14 mouse cellular contexts compared by ENCODE assay signal in genomic region chr10:71062151-71062550, GRCm38 (mm10).
DNase-seq lines count a peak whose midpoint lies in the region; ATAC-seq and TF ChIP-seq lines count a peak whose summit lies in the region.
"Had no signal": no experiment of that assay in that cellular context is flagged by ENCODE, and none has a peak within 500 bp of the region (broad histone marks: within the 10 kb centered on the region; RNA-seq: fewer than 3 reads in every experiment).

No protein-coding gene starts in this region.

- WGBS in liver, adult 2 months, result 63% methylated on average over 6 of the region's 6 CpGs
- WGBS in forebrain, embryonic 13.5 days, result 85% methylated on average over 6 of the region's 6 CpGs

- H3K36me3 ChIP-seq in liver, adult 2 months (ENCODE audit: control insufficient read depth, insufficient read depth, low read length), result no peaks in the 10 kb centered on the region
- H3K36me3 ChIP-seq in forebrain, embryonic 13.5 days (ENCODE audit: poor library complexity, severe bottlenecking), result no peaks in the 10 kb centered on the region
- H3K36me3 ChIP-seq: hindbrain, embryonic 12.5 days had no signal

- H3K4me3 ChIP-seq in liver, adult 2 months (ENCODE audit: insufficient read depth, low read depth, low read length), result no peak overlapping the region
- no peak overlapping the region for H3K4me3 ChIP-seq in forebrain, embryonic 13.5 days
- H3K4me3 ChIP-seq: hindbrain, embryonic 12.5 days; myocyte had no signal

- H3K9ac ChIP-seq in liver, adult 2 months (ENCODE audit: low read depth, low read length), result no peak overlapping the region
- H3K9ac ChIP-seq in forebrain, embryonic 13.5 days, result no peak overlapping the region
- H3K9ac ChIP-seq: hindbrain, embryonic 12.5 days; liver, embryonic 14.5 days had no signal

- TF ChIP-seq POLR2A in liver, adult 2 months (IDR thresholded peaks at IDR 0.05; ENCODE audit: extremely low read depth, insufficient read depth, low read length), result no peak

- peaks cover 6% of the 10 kb centered on the region for H3K4me1 ChIP-seq in liver, adult 2 months (ENCODE audit: control insufficient read depth, insufficient read depth, low read length)
- H3K4me1 ChIP-seq in forebrain, embryonic 13.5 days, result peaks cover 10% of the 10 kb centered on the region; the same call in 1 of the 2 replicates

- no peaks in the 10 kb centered on the region for H3K27me3 ChIP-seq in liver, adult 2 months (ENCODE audit: control insufficient read depth, insufficient read depth, low read length)
- no peaks in the 10 kb centered on the region for H3K27me3 ChIP-seq in forebrain, embryonic 13.5 days
- H3K27me3 ChIP-seq: hindbrain, embryonic 12.5 days had no signal

- intact Hi-C loops in heart, postnatal 10 days (cut with DNase I), result loop anchor here (5.0 kb wide), 1 partner anchor 95 kb away; the partner anchor contains the start of gene Bicc1

- H3K79me2 ChIP-seq in liver, adult 2 months (ENCODE audit: control insufficient read depth, insufficient read depth, low read length), result no peaks in the 10 kb centered on the region

- H3K27ac ChIP-seq in liver, adult 2 months (replicated peaks; ENCODE audit: insufficient read depth, low read depth, low read length), result no peak overlapping the region
- H3K27ac ChIP-seq in forebrain, embryonic 13.5 days, result no peak overlapping the region
- H3K27ac ChIP-seq: hindbrain, embryonic 12.5 days; liver, embryonic 14.5 days had no signal

- no peak for ATAC-seq in forebrain, embryonic 13.5 days

- no peak for TF ChIP-seq CTCF in liver, adult 2 months (IDR thresholded peaks at IDR 0.05; ENCODE audit: low read depth, low read length)

- no peaks in the 10 kb centered on the region for H3K9me3 ChIP-seq in forebrain, embryonic 13.5 days (replicated peaks)
- H3K9me3 ChIP-seq: hindbrain, embryonic 12.5 days had no signal

- peak; percentile 11 for DNase-seq in adrenal gland, adult 2 months
- no peak for DNase-seq in adrenal gland, postnatal 4 days (ENCODE audit: low spot score in 2 of 2)
- peak; percentile 31 for DNase-seq in liver, adult 2 months (ENCODE audit: extremely low read depth, low read depth, low spot score)
- DNase-seq in liver, result no peak
- DNase-seq in heart, postnatal 10 days, result peak; percentile 68 to 70
- peak; percentile 74 for DNase-seq in skeletal muscle tissue, adult 2 months (ENCODE audit: low read depth, low spot score)
- no peak for DNase-seq in cerebellum, adult 18-20 months
- DNase-seq: cerebellum, postnatal 25 days; spleen, adult 18-20 months; thymus, adult 18-20 months had no signal

- H3K4me2 ChIP-seq in forebrain, embryonic 13.5 days, result no peak overlapping the region
- H3K4me2 ChIP-seq: hindbrain, embryonic 12.5 days had no signal

Comparison
In these comparisons a context has a peak if more than half of its experiments do, and no peak if none do; other contexts are left out.
1. DNase-seq: peak in adrenal gland, adult 2 months (single experiment), liver, adult 2 months (single experiment), heart, postnatal 10 days (2 of 2) and skeletal muscle tissue, adult 2 months (single experiment); none in adrenal gland, postnatal 4 days (0 of 2), liver (single experiment) and cerebellum, adult 18-20 months (0 of 2).